Mouse (Mus musculus) limb, embryonic 14.5 days (tissue): ENCODE data around the gene Fbxw26. TPM values are rescaled to one million over a fixed set of nuclear protein-coding genes. Genes with fewer than 3 reads are reported as not detected.
"Not testable (repeated sequence)": the region's sequence is repeated elsewhere in the genome, so short reads cannot be mapped to it uniquely, and the experiment has no call there.

Source experiments
- ATAC-seq: fragments of 200-750 bp; cut with Nextera tagmentation; 2 replicates; pipeline ENCODE4 v1.8.0; 2017; ENCODE audit warnings: low read depth, moderate number of reproducible peaks, moderate TSS enrichment; ENCODE audit not compliant: low FRiP score
- DNase-seq: peaks from one replicate; pipeline ENCODE4 v3.0.0-alpha.2; 2015; ENCODE audit warnings: low spot score
- H3K27ac ChIP-seq: fragments of 300-500 bp; sonication (generic); replicated peaks from 2 replicates; pipeline ENCODE4 v1.5.1; 2014; ENCODE audit warnings: low read depth, mild to moderate bottlenecking, low read length, moderate library complexity, mixed read lengths
- H3K27me3 ChIP-seq: fragments of 300-500 bp; sonication (generic); 2 replicates; pipeline ENCODE4 v1.6.1; 2014; ENCODE audit warnings: low read length, mixed read lengths; ENCODE audit not compliant: control insufficient read depth, insufficient read depth
- H3K36me3 ChIP-seq: fragments of 300-500 bp; sonication (generic); 2 replicates; pipeline ENCODE4 v1.6.1; 2014; ENCODE audit warnings: mild to moderate bottlenecking, low read length, moderate library complexity, mixed read lengths; ENCODE audit not compliant: control insufficient read depth, insufficient read depth
- H3K4me1 ChIP-seq: fragments of 300-500 bp; sonication (generic); 2 replicates; pipeline ENCODE4 v1.6.1; 2014; ENCODE audit warnings: antibody characterized with exemption, low read length, mixed read lengths; ENCODE audit not compliant: control insufficient read depth, insufficient read depth
- H3K4me2 ChIP-seq: fragments of 300-500 bp; sonication (generic); replicated peaks from 2 replicates; pipeline ENCODE4 v1.6.1; 2014; ENCODE audit warnings: low read depth, mild to moderate bottlenecking, low read length, moderate library complexity; ENCODE audit not compliant: severe bottlenecking
- H3K4me3 ChIP-seq: fragments of 300-500 bp; sonication (generic); replicated peaks from 2 replicates; pipeline ENCODE4 v1.5.1; 2014; ENCODE audit warnings: low read length
- H3K9ac ChIP-seq: fragments of 300-500 bp; sonication (generic); 2 replicates; pipeline ENCODE4 v1.6.1; 2014; ENCODE audit warnings: mild to moderate bottlenecking, low read depth, low read length, moderate library complexity; ENCODE audit not compliant: severe bottlenecking
- H3K9me3 ChIP-seq: fragments of 300-500 bp; sonication (generic); 2 replicates; pipeline ENCODE4 v1.6.1; 2016; ENCODE audit warnings: low read length; ENCODE audit not compliant: control insufficient read depth
- POLR2A ChIP-seq: fragments of 200-500 bp; IDR thresholded peaks from 2 replicates; pipeline ENCODE4 v1.8.0; 2012; ENCODE audit warnings: inconsistent platforms, mild to moderate bottlenecking, moderate library complexity, borderline replicate concordance; ENCODE audit not compliant: insufficient read depth, insufficient read length; ENCODE audit errors: extremely low read depth
- WGBS: fragments of 180-500 bp; shearing (Covaris S2); extraction: QIAGEN DNeasy Blood & Tissue Kit; methylation state at CpG from one replicate; pipeline ENCODE4 v1.1.7; 2014; 5-methylcytosine and 5-hydroxymethylcytosine counted together
- polyA plus RNA-seq, 2 experiments: library from polyadenylated mRNA; depleted of rRNA in 1 of 2; stranded (reverse) in 1 of 2; unstranded in 1 of 2; fragments of >200 nt; fragmentation: Nextera tagmentation in 1 of 2; extraction: Ambion mirVana in 1 of 2; gene quantifications; 2 replicates each; pipeline versions ENCODE4 v1.2.1 to v1.2.3; 2012 to 2014

Gene Fbxw26
- polyA plus RNA-seq (2012; rRNA removed): not detected in 2 replicates
- not detected in 2 replicates for polyA plus RNA-seq (2014; fragmentation: Nextera tagmentation; extraction: Ambion mirVana)

DNA sequence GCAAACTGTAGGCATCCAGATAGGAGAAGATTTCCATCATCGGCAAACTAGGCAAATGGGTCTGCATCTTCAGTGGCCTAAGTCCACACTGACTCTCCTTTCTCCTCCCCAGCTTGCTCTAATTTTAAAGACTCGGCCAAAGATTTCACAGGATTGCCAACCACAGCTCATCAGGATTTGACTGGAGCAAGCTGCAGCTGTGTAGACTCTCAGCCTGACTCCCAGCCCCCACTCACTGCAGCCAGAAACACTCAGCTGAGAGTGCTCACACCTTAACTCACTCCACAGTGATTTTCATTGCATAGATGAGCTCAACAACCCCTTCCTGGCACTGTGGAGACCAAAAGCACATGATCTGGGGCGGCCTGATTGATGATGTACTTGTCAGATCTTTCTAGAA lies at the start of gene Fbxw26:
Gene Fbxw26, minus strand, starts transcription at position 101 of the 400 bp plus-strand sequence.
- not testable (repeated sequence) for H3K27me3 ChIP-seq, H3K4me2 ChIP-seq, H3K36me3 ChIP-seq, H3K9ac ChIP-seq, H3K27ac ChIP-seq, DNase-seq, H3K4me1 ChIP-seq, H3K9me3 ChIP-seq, ATAC-seq, H3K4me3 ChIP-seq
- 83% methylated on average over 3 of the region's 3 CpGs for WGBS

DNA sequence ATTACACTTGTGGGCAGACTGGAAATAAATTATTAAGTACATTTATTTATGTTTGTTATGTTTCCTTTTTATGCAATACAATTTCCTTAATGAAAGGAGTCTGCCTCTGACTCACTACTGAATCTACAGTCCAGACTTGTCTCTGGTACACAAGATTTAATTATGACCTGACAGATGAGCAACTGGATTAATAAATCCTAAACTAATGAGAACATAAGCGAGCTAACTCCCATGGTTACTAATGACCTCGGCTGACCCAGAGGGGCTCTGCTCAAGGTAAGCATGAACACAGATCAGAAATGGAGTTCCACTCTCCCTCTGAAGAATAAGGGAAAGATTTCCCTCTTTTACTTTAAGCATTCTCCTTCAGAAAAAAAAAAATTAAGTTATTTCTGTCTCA lies 49.3 kb upstream of the Fbxw26 start:
- no peaks in the 10 kb centered on the region for H3K9me3 ChIP-seq
- H3K4me2 ChIP-seq: no peak overlapping the region
- no peak overlapping the region for H3K4me3 ChIP-seq
- no peak for TF ChIP-seq POLR2A
- H3K9ac ChIP-seq: no peak overlapping the region
- 62% methylated on average over 2 of the region's 2 CpGs for WGBS
- no peaks in the 10 kb centered on the region for H3K27me3 ChIP-seq
- DNase-seq (no peak), ATAC-seq (no peak)
- H3K4me1 ChIP-seq: no peaks in the 10 kb centered on the region
- H3K27ac ChIP-seq: no peak overlapping the region
- no peaks in the 10 kb centered on the region for H3K36me3 ChIP-seq

GRCm38 (mm10) chr9:109790570-109790969 lies 44.7 kb upstream of the Fbxw26 start, which contains the start of gene Fbxw27:
Fbxw27 (minus strand) TSS chr9:109790670.
- not testable (repeated sequence) for H3K4me2 ChIP-seq, H3K36me3 ChIP-seq, H3K4me3 ChIP-seq, H3K27ac ChIP-seq, H3K4me1 ChIP-seq, H3K27me3 ChIP-seq, DNase-seq, H3K9me3 ChIP-seq, ATAC-seq, H3K9ac ChIP-seq
- 82% methylated on average over 3 of the region's 4 CpGs for WGBS

DNA sequence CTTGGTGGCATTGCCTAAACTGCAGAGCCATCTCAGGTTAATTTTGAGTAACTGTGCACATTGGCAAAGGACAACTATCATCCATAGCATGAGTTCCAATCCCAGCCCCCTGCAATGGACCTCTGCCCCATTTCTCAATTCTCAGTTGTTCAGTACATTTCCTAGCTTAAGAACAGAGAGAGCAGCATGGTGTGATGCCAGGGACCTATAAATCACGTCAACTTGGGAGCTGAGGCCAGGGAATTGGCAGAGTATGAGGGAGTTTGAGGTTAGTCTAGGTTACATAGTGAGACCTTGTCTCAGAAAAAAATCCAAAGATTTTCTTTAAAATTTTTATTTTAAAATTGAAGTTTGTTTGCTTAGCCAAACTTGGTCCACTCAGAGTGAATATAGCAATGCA lies 21.0 kb upstream of the Fbxw26 start:
- not testable (repeated sequence) for DNase-seq, ATAC-seq, H3K9ac ChIP-seq, H3K4me1 ChIP-seq, H3K4me3 ChIP-seq, H3K27ac ChIP-seq, H3K27me3 ChIP-seq, H3K9me3 ChIP-seq, H3K36me3 ChIP-seq, H3K4me2 ChIP-seq
- WGBS: 89% methylated on average over 1 of the region's 1 CpGs

DNA sequence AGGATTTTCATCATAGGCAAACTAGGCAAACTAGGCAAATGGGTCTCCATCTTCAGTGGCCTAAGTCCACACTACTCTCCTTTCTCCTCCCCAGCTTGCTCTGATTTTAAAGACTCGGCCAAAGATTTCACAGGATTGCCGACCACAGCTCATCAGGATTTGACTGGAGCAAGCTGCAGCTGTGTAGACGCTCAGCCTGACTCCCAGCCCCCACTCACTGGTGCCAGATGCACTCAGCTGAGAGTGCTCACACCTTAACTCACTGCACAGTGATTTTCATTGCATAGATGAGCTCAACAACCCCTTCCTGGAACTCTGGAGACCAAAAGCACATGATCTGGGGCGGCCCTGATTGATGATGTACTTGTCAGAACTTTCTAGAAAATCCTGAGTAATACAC lies 43.3 kb downstream of the Fbxw26 start, which contains the start of gene Fbxw18:
Gene Fbxw18, minus strand, starts transcription at position 101 of the 400 bp plus-strand sequence.
- DNase-seq, H3K27ac ChIP-seq, H3K36me3 ChIP-seq, H3K4me2 ChIP-seq, ATAC-seq, H3K4me3 ChIP-seq, H3K27me3 ChIP-seq, H3K9me3 ChIP-seq, H3K4me1 ChIP-seq, H3K9ac ChIP-seq: not testable (repeated sequence)
- 71% methylated on average over 4 of the region's 4 CpGs for WGBS

DNA sequence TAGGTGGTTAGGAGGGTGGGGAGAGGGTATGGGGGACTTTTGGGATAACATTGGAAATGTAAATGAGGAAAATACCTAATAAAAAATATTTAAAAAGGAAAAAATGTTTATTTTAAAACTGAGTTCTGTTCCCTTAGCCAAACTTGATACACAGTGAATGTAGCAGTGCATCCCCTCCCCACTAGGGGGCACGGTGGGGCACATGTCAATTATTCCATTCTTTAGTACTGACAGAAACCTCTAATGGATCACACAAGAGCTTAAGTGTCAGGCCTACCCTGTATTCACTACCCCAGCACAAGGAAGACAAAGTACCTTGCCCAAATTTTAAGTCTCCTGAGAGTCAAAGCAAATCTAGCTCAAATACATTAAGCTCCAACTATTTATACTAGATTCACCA lies 60.6 kb downstream of the Fbxw26 start:
- Histone ChIP-seq H3K4me2 (no peak overlapping the region), H3K9ac (no peak overlapping the region), H3K9me3 (no peaks in the 10 kb centered on the region), H3K4me3 (no peak overlapping the region), H3K27me3 (no peaks in the 10 kb centered on the region), H3K36me3 (no peaks in the 10 kb centered on the region), H3K4me1 (no peaks in the 10 kb centered on the region), H3K27ac (no peak overlapping the region)
- no peak for TF ChIP-seq POLR2A
- WGBS: 9% methylated on average over 1 of the region's 1 CpGs
- ATAC-seq (no peak), DNase-seq (no peak)

Other genes with a start within 250 kb of the Fbxw26 start
- not detected in 2 replicates for gene Fbxw15, start 177.8 kb downstream of the Fbxw26 start, polyA plus RNA-seq (2012; rRNA removed)
- gene Fbxw15, start 177.8 kb downstream of the Fbxw26 start, polyA plus RNA-seq (2014; fragmentation: Nextera tagmentation; extraction: Ambion mirVana): not detected in 2 replicates
- gene Fbxw24, start 120.0 kb downstream of the Fbxw26 start, polyA plus RNA-seq (2012; rRNA removed): not detected in 2 replicates
- not detected in 2 replicates for gene Fbxw24, start 120.0 kb downstream of the Fbxw26 start, polyA plus RNA-seq (2014; fragmentation: Nextera tagmentation; extraction: Ambion mirVana)
- gene Fbxw25, start 81.4 kb downstream of the Fbxw26 start, polyA plus RNA-seq (2012; rRNA removed): not detected in 2 replicates
- gene Fbxw25, start 81.4 kb downstream of the Fbxw26 start, polyA plus RNA-seq (2014; fragmentation: Nextera tagmentation; extraction: Ambion mirVana): not detected in 2 replicates
- gene Fbxw18, start 43.4 kb downstream of the Fbxw26 start, polyA plus RNA-seq (2012; rRNA removed): 0.04 TPM in 1 of 2 replicates, not detected in the other
- gene Fbxw18, start 43.4 kb downstream of the Fbxw26 start, polyA plus RNA-seq (2014; fragmentation: Nextera tagmentation; extraction: Ambion mirVana): 0.12 TPM in 1 of 2 replicates, not detected in the other
- not detected in 2 replicates for gene Fbxw27, start 44.6 kb upstream of the Fbxw26 start, polyA plus RNA-seq (2012; rRNA removed)
- gene Fbxw27, start 44.6 kb upstream of the Fbxw26 start, polyA plus RNA-seq (2014; fragmentation: Nextera tagmentation; extraction: Ambion mirVana): not detected in 2 replicates
- gene Spink8, start 66.2 kb upstream of the Fbxw26 start, polyA plus RNA-seq (2012; rRNA removed): 0.09 and 0.28 TPM in 2 replicates
- gene Spink8, start 66.2 kb upstream of the Fbxw26 start, polyA plus RNA-seq (2014; fragmentation: Nextera tagmentation; extraction: Ambion mirVana): 1.1 and 1.3 TPM in 2 replicates
- gene Nme6, start 86.7 kb upstream of the Fbxw26 start, polyA plus RNA-seq (2012; rRNA removed): 50.5 and 52.3 TPM in 2 replicates
- 57.8 and 64.6 TPM in 2 replicates for gene Nme6, start 86.7 kb upstream of the Fbxw26 start, polyA plus RNA-seq (2014; fragmentation: Nextera tagmentation; extraction: Ambion mirVana)
- 1.2 and 5.9 TPM in 2 replicates for gene Camp, start 103.5 kb upstream of the Fbxw26 start, polyA plus RNA-seq (2012; rRNA removed)
- 1.4 and 4.8 TPM in 2 replicates for gene Camp, start 103.5 kb upstream of the Fbxw26 start, polyA plus RNA-seq (2014; fragmentation: Nextera tagmentation; extraction: Ambion mirVana)
- 24.8 and 26.1 TPM in 2 replicates for gene Cdc25a, start 129.5 kb upstream of the Fbxw26 start, polyA plus RNA-seq (2012; rRNA removed)
- gene Cdc25a, start 129.5 kb upstream of the Fbxw26 start, polyA plus RNA-seq (2014; fragmentation: Nextera tagmentation; extraction: Ambion mirVana): 26.8 and 29.4 TPM in 2 replicates
- 161 and 220 TPM in 2 replicates for gene Map4, start 185.4 kb upstream of the Fbxw26 start, polyA plus RNA-seq (2012; rRNA removed)
- gene Map4, start 185.4 kb upstream of the Fbxw26 start, polyA plus RNA-seq (2014; fragmentation: Nextera tagmentation; extraction: Ambion mirVana): 76.1 and 76.6 TPM in 2 replicates